Mouse (Mus musculus) neutrophil, adult 83 days (primary cell): ENCODE results near the gene Ppil1. TPM values are rescaled to one million over a fixed set of nuclear protein-coding genes. Genes with fewer than 3 reads are reported as not detected.

Experiments
- total RNA-seq, 2 experiments: library from RNA; stranded (reverse); gene quantifications; one replicate each; pipeline ENCODE4 v1.2.4; 2023

The Ppil1 gene
- 10 to 100 TPM; 18.7 to 23.7 TPM for total RNA-seq

DNA sequence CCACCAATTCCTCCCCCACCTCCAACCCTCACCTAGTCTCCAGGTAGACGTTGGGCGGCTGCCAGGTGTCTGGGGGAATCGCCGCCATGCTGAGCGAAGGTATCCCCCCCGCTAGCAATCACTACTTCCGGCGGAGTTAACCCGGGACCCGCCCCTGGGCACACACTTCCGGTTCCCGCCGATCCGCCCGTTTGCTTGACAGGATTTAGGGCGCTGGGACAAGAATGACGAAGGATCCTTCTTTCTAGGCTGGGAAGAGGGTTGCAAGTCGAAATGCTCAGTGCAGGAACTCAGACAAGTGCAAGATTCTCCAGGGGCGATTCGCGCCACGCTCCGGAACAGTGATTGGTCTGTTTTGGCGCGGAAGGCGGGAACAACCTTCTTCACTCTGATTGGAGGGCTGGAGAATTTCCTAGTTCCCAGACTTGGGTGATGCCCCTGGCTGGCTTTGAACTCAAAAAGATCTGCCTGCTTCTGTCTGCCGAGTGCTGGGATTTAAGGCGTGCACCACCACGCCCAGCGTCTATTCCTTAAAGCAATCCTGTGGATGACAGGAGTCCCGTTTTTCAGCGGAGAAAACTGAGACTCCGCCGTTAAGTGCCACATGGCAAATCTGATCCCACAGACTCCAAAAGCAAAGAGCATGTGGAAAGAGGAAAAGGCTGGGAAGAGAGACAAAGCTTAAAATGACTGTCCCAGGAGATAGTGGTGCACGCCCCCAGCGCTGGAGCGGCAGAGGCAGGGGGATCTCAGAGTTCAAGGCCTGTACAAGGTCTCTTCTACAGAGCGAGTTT is at the start of gene Ppil1:
Ppil1 (minus strand) TSS at position 347 of the 794 bp plus-strand sequence.

DNA sequence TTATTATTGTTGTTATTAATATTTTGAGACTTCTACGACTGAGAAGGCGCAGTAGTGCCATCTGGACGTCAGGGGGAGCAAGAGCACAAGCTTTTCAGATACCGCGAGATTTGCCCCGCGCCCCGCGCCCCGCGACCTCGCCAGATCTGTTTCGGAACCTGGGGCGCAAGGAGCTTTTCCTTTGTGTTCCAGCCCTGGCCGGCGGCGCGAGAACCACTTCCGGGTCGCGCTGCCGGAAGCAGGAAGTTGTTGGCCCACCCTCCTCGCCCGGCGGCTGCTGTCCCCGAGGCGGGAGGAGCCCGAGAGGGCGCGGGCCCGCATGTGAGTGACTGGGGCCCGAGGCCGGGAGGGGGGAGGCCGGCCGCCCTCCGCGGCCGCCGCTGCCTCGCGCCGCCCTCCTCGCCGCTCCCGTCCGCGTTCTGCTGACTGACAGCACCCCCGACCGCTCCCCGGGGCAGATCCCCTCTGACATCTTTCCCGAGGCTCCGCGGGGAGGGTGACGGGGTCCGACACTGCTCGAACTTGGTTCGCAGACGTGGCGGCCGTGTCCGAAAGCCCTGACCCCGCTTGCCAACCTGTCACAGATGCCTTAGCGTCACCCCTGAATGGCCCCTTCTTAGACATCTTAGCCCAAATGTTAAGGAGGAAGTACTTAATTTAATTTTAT is 4.8 kb upstream of the Ppil1 start, which contains the start of gene BC004004:
BC004004 (plus strand) TSS at position 107 of the 667 bp plus-strand sequence.

DNA sequence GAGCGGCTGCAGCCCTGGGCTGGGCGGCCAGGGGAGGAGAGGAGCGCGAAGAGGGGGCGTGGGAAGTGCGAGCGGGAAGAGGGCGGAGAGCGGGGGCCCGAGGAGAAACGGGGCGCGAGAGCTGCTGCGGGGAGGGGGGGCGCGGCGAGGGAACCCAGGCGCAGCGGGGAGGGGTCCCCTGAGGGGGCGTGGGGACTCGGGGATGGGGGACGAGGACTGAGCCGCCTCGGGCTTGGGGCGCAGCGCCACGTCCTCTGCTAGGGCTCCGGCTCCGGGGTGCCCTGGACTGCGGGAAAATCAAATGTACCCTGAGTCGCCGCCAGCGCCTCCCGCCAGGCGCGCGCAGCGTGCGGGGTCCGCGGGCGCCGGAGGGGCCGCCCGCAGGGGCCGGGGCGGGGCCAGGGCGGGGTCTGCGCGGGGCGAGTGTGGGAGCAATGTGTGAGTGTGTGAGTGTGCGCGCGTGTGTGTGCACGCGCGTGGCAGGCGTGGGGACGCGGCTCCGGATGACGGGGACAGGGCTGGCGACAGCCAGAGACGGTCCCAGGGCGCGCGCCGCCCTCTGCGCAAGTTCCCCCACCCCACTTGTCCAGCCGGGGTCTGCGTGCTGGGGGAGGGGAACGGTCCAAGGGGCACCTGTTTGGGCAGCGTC is 26.1 kb downstream of the Ppil1 start, which contains the start of gene Cpne5:
Cpne5 (minus strand) TSS at position 396 of the 649 bp plus-strand sequence.

Other genes starting within 250 kb of the Ppil1 start
- gene Srsf3, start 231.6 kb downstream of the Ppil1 start, total RNA-seq: 100 to 1,000 TPM; 252 to 277 TPM
- gene Cdkn1a, start 173.2 kb downstream of the Ppil1 start, total RNA-seq: 10 to 100 TPM; 30.5 to 41.6 TPM
- 100 to 1,000 TPM; 223 to 233 TPM for gene Rab44, start 150.0 kb downstream of the Ppil1 start, total RNA-seq
- gene Cpne5, start 26.0 kb downstream of the Ppil1 start, total RNA-seq: under 1 TPM in 1 of 2 experiments, not detected in 1; 0.13 TPM
- gene BC004004, start 4.6 kb upstream of the Ppil1 start, total RNA-seq: 10 to 100 TPM; 65.6 to 75.6 TPM
- 100 to 1,000 TPM; 206 to 208 TPM for gene Pi16, start 53.5 kb upstream of the Ppil1 start, total RNA-seq
- 10 to 100 TPM; 95.4 to 96.1 TPM for gene Mtch1, start 83.7 kb upstream of the Ppil1 start, total RNA-seq
- 10 to 100 TPM; 36.6 to 46.9 TPM for gene Fgd2, start 96.7 kb upstream of the Ppil1 start, total RNA-seq
- gene Pim1, start 226.6 kb upstream of the Ppil1 start, total RNA-seq: 100 to 1,000 TPM; 319 to 390 TPM